In the genomic region with DNA sequence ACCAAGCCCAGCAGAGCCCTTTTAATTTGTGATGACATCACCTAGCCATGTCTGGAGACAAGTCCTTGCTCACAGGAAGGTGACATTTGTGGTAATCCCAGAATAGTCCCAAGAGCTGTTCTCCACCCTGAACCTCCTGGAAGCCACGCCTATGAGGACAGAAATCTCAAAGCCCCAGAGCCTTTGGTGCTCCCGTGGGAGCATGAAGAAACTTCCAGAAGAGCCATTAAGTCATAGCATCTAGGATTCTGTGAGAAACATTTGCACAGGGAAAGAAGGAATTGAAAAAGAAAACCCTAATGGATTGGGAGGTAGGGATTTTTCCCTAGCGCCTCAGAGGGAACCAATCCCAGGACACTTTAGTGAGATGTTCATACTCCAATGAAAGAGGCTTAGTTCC, we compare ENCODE assay signal across 27 mouse cellular contexts. TPM values are rescaled to one million over a fixed set of nuclear protein-coding genes. Genes with fewer than 3 reads are reported as not detected.
A peak's percentile ranks its signal among the peaks of the same experiment; 100 is the strongest.
DNase-seq lines count a peak whose midpoint lies in the region; TF ChIP-seq lines count a peak whose summit lies in the region.
"Had no signal": no experiment of that assay in that cellular context is flagged by ENCODE, and none has a peak within 500 bp of the region (broad histone marks: within the 10 kb centered on the region; RNA-seq: fewer than 3 reads in every experiment).

No protein-coding gene starts in this region.

- H3K36me3 ChIP-seq in heart, adult 2 months (ENCODE audit: control insufficient read depth, insufficient read depth, low read length): no peaks in the 10 kb centered on the region
- H3K36me3 ChIP-seq in heart, embryonic 10.5 days: no peaks in the 10 kb centered on the region
- H3K36me3 ChIP-seq: embryonic facial prominence, embryonic 13.5 days; embryonic facial prominence, embryonic 15.5 days; forebrain, embryonic 10.5 days; forebrain, embryonic 12.5 days; G1E had no signal

- no peak for TF ChIP-seq POLR2A in heart, adult 2 months (IDR thresholded peaks at IDR 0.05; ENCODE audit: insufficient read depth, low read depth, low read length)

- H3K79me2 ChIP-seq in heart, adult 2 months (replicated peaks; ENCODE audit: control insufficient read depth, insufficient read depth, low read length): no peaks in the 10 kb centered on the region

- WGBS in heart, adult 2 months: 66% methylated on average over 3 of the region's 3 CpGs
- 77% methylated on average over 3 of the region's 3 CpGs for WGBS in heart, embryonic 10.5 days

- peak overlapping the region; percentile 60 for H3K27ac ChIP-seq in gastrocnemius, adult 2 months
- H3K27ac ChIP-seq in heart, adult 2 months: peak overlapping the region; percentile 51
- H3K27ac ChIP-seq in heart, embryonic 10.5 days: no peak overlapping the region
- H3K27ac ChIP-seq: embryonic facial prominence, embryonic 13.5 days; embryonic facial prominence, embryonic 15.5 days; forebrain, embryonic 10.5 days; forebrain, embryonic 12.5 days had no signal

- TF ChIP-seq CTCF in gastrocnemius, adult 2 months (IDR thresholded peaks at IDR 0.05): no peak
- TF ChIP-seq CTCF in heart, adult 2 months (IDR thresholded peaks at IDR 0.05): no peak

- intact Hi-C loops in gastrocnemius, adult 2 months (cut with DNase I): no loop called here
- intact Hi-C loops in heart, adult 2 months (cut with DNase I): no loop called here
- intact Hi-C loops in heart, postnatal 14 days (cut with DNase I): no loop called here

- no peaks in the 10 kb centered on the region for H3K9me3 ChIP-seq in heart, embryonic 10.5 days
- H3K9me3 ChIP-seq: embryonic facial prominence, embryonic 13.5 days; embryonic facial prominence, embryonic 15.5 days; forebrain, embryonic 10.5 days; forebrain, embryonic 12.5 days; G1E had no signal

- DNase-seq in gastrocnemius, adult 2 months: no peak
- no peak for DNase-seq in gastrocnemius, postnatal 10 days
- peak in 1 of 2 experiments; percentile 40 for DNase-seq in heart, adult 2 months
- no peak for DNase-seq in heart, embryonic 10.5 days (ENCODE audit: low spot score)
- peak; percentile 52 to 53 for DNase-seq in heart, adult 9 months (ENCODE audit: low spot score in 2 of 2)
- DNase-seq in heart, postnatal 14 days: no peak
- DNase-seq: adrenal gland, adult 8-10 months; adrenal gland, postnatal 14 days; adrenal gland, postnatal 36 days; B cell, adult 2 months; cerebellum, adult 11 months; cerebellum, adult 18-20 months; cerebellum, adult 8-10 months; cerebellum, adult 9-11 months; cerebellum, postnatal 14 days; cerebellum, postnatal 36 days; embryo, embryonic 11 days had no signal

- H3K9ac ChIP-seq in heart, adult 2 months (ENCODE audit: low read depth, low read length): no peak overlapping the region
- H3K9ac ChIP-seq: embryonic facial prominence, embryonic 13.5 days; embryonic facial prominence, embryonic 15.5 days; forebrain, embryonic 12.5 days had no signal

- peaks cover 2% of the 10 kb centered on the region for H3K4me1 ChIP-seq in heart, adult 2 months (ENCODE audit: control insufficient read depth, insufficient read depth, low read length)
- H3K4me1 ChIP-seq in heart, embryonic 10.5 days: peaks cover 42% of the 10 kb centered on the region

- H3K4me3 ChIP-seq in gastrocnemius, adult 2 months: no peak overlapping the region
- no peak overlapping the region for H3K4me3 ChIP-seq in heart, adult 2 months
- no peak overlapping the region for H3K4me3 ChIP-seq in heart, embryonic 10.5 days
- H3K4me3 ChIP-seq: embryonic facial prominence, embryonic 13.5 days; embryonic facial prominence, embryonic 15.5 days; erythroblast, embryonic 14.5 days; forebrain, embryonic 10.5 days; forebrain, embryonic 12.5 days had no signal

- no peaks in the 10 kb centered on the region for H3K27me3 ChIP-seq in heart, adult 2 months (ENCODE audit: control insufficient read depth, insufficient read depth, low read length)
- H3K27me3 ChIP-seq in heart, embryonic 10.5 days (ENCODE audit: insufficient read depth, poor library complexity, severe bottlenecking): no peaks in the 10 kb centered on the region
- H3K27me3 ChIP-seq: CH12.LX; embryonic facial prominence, embryonic 15.5 days; forebrain, embryonic 12.5 days; Patski had no signal

- TF ChIP-seq EP300 in heart, adult 2 months (IDR thresholded peaks at IDR 0.05; ENCODE audit: insufficient read depth, low read depth, low read length): no peak

RNA-seq across cellular contexts. Expression of a gene that starts 52.2 kb away (rescaled TPM):
- total RNA-seq in gastrocnemius, adult 2 months (2021): 10 to 100 TPM; 17.8 to 27.4 TPM
- 10 to 100 TPM; 20.1 to 33.5 TPM for total RNA-seq in gastrocnemius, postnatal 10 days (2021)
- total RNA-seq in heart, adult 2 months (2021): 10 to 100 TPM; 19.6 to 20.7 TPM
- 13.2 and 14.2 TPM in 2 replicates for polyA plus RNA-seq in heart, adult 2 months (2012; rRNA removed)
- polyA plus RNA-seq in heart, embryonic 10.5 days (2016; fragmentation: Nextera tagmentation; extraction: Ambion mirVana): 22.5 and 23.6 TPM in 2 replicates
- 10 to 100 TPM; 25.6 to 27.9 TPM for total RNA-seq in heart, postnatal 14 days (2021)
- total RNA-seq: G1E had no signal
- polyA plus RNA-seq: activated CD4-positive, CD25-positive, alpha-beta regulatory T cell, adult 4 months; CD4-positive, CD25-positive, alpha-beta regulatory T cell, adult 4 months; G1E had no signal

Comparison
In these comparisons a context has a peak if more than half of its experiments do, and no peak if none do; other contexts are left out.
1. DNase-seq: peak in heart, adult 9 months (2 of 2); none in gastrocnemius, adult 2 months (single experiment), gastrocnemius, postnatal 10 days (single experiment), heart, embryonic 10.5 days (single experiment) and heart, postnatal 14 days (0 of 2).